Mouse (Mus musculus) embryonic facial prominence, embryonic 10.5 days (tissue): ENCODE results near the gene Rxrg. TPM values are rescaled to one million over a fixed set of nuclear protein-coding genes. Genes with fewer than 3 reads are reported as not detected.

ENCODE experiments used
- DNase-seq: peaks from one replicate; pipeline ENCODE4 v3.0.0-alpha.2; 2017; ENCODE audit warnings: low spot score
- H3K27ac ChIP-seq: fragments of 300-500 bp; sonication (generic); replicated peaks from 2 replicates; pipeline ENCODE4 v1.5.1; 2016; ENCODE audit warnings: mild to moderate bottlenecking
- H3K27me3 ChIP-seq: fragments of 300-500 bp; sonication (generic); replicated peaks from 2 replicates; pipeline ENCODE4 v1.6.1; 2016; ENCODE audit warnings: low read depth, mild to moderate bottlenecking; ENCODE audit not compliant: poor library complexity, severe bottlenecking
- H3K36me3 ChIP-seq: fragments of 300-500 bp; sonication (generic); replicated peaks from 2 replicates; pipeline ENCODE4 v1.6.1; 2016; ENCODE audit warnings: mild to moderate bottlenecking, moderate library complexity
- H3K4me1 ChIP-seq: fragments of 300-500 bp; sonication (generic); 2 replicates; pipeline ENCODE4 v1.6.1; 2016
- H3K4me3 ChIP-seq: fragments of 300-500 bp; sonication (generic); 2 replicates; pipeline ENCODE4 v1.5.1; 2016; ENCODE audit warnings: mild to moderate bottlenecking, moderate library complexity
- H3K9me3 ChIP-seq: fragments of 300-500 bp; sonication (generic); 2 replicates; pipeline ENCODE4 v1.6.1; 2016; ENCODE audit warnings: mild to moderate bottlenecking
- WGBS: fragments of 180-500 bp; shearing (Covaris S2); methylation state at CpG from one replicate; pipeline ENCODE4 v1.1.7; 2016; 5-methylcytosine and 5-hydroxymethylcytosine counted together
- polyA plus RNA-seq: library from polyadenylated mRNA; unstranded; fragments of >200 nt; fragmentation: Nextera tagmentation; extraction: Ambion mirVana; gene quantifications from 2 replicates; pipeline ENCODE4 v1.2.1, GENCODE M21; 2016

Rxrg gene
- polyA plus RNA-seq, 1 experiment from 2014 or later = 3.6 TPM

GRCm38 (mm10) chr1:167617131-167617530 lies 18.9 kb downstream of the Rxrg start:
- H3K9me3 ChIP-seq = no peaks in the 10 kb centered on the region
- no peaks in the 10 kb centered on the region for H3K36me3 ChIP-seq

GRCm38 (mm10) chr1:167617995-167618489 lies 19.9 kb downstream of the Rxrg start:
- no peaks in the 10 kb centered on the region for H3K9me3 ChIP-seq
- WGBS = 71% methylated on average over 18 of the region's 18 CpGs
- no peak for DNase-seq
- no peaks in the 10 kb centered on the region for H3K36me3 ChIP-seq
- H3K27ac ChIP-seq = no peak overlapping the region
- no peak overlapping the region for H3K4me3 ChIP-seq
- peaks cover 12% of the 10 kb centered on the region for H3K4me1 ChIP-seq
- H3K27me3 ChIP-seq = no peaks in the 10 kb centered on the region; the same call in 1 of the 2 replicates

More at GRCm38 (mm10) chr1:167617131-167617530, 18.9 kb downstream of the Rxrg start:
- H3K4me1 ChIP-seq = peaks cover 12% of the 10 kb centered on the region
- no peak overlapping the region for H3K27ac ChIP-seq
- no peak overlapping the region for H3K4me3 ChIP-seq
- WGBS = 83% methylated on average over 14 of the region's 14 CpGs
- DNase-seq = no peak
- H3K27me3 ChIP-seq = no peaks in the 10 kb centered on the region

GRCm38 (mm10) chr1:167620206-167620795 lies 22.1 kb downstream of the Rxrg start:
- no peaks in the 10 kb centered on the region for H3K9me3 ChIP-seq
- no peaks in the 10 kb centered on the region; the same call in 1 of the 2 replicates for H3K27me3 ChIP-seq
- peaks cover 12% of the 10 kb centered on the region for H3K4me1 ChIP-seq
- H3K27ac ChIP-seq = no peak overlapping the region
- no peaks in the 10 kb centered on the region for H3K36me3 ChIP-seq
- WGBS = 65% methylated on average over 15 of the region's 15 CpGs
- peak; percentile 35 for DNase-seq
- H3K4me3 ChIP-seq = no peak overlapping the region

GRCm38 (mm10) chr1:167625098-167625497 lies 26.9 kb downstream of the Rxrg start:
- 87% methylated on average over 3 of the region's 3 CpGs for WGBS

GRCm38 (mm10) chr1:167631765-167632164 lies 33.6 kb downstream of the Rxrg start:
- H3K4me1 ChIP-seq = no peaks in the 10 kb centered on the region
- no peaks in the 10 kb centered on the region for H3K9me3 ChIP-seq
- H3K4me3 ChIP-seq = no peak overlapping the region
- no peak for DNase-seq
- H3K27ac ChIP-seq = no peak overlapping the region
- WGBS = 93% methylated on average over 6 of the region's 6 CpGs
- no peaks in the 10 kb centered on the region for H3K36me3 ChIP-seq
- peaks cover 11% of the 10 kb centered on the region; the same call in 1 of the 2 replicates for H3K27me3 ChIP-seq

More at GRCm38 (mm10) chr1:167625098-167625497, 26.9 kb downstream of the Rxrg start:
- Histone ChIP-seq H3K4me3 (no peak overlapping the region), H3K9me3 (no peaks in the 10 kb centered on the region), H3K27ac (no peak overlapping the region), H3K4me1 (peaks cover 6% of the 10 kb centered on the region; the same call in 1 of the 2 replicates), H3K36me3 (no peaks in the 10 kb centered on the region), H3K27me3 (no peaks in the 10 kb centered on the region; the same call in 1 of the 2 replicates)
- DNase-seq = no peak

GRCm38 (mm10) chr1:167635702-167636101 lies 37.5 kb downstream of the Rxrg start:
- H3K4me3 ChIP-seq = no peak overlapping the region
- no peak overlapping the region for H3K27ac ChIP-seq
- H3K4me1 ChIP-seq = no peaks in the 10 kb centered on the region
- no peaks in the 10 kb centered on the region for H3K9me3 ChIP-seq
- H3K27me3 ChIP-seq = peaks cover 28% of the 10 kb centered on the region; the same call in 1 of the 2 replicates
- WGBS = 60% methylated on average over 12 of the region's 12 CpGs
- no peaks in the 10 kb centered on the region for H3K36me3 ChIP-seq
- no peak for DNase-seq

- H3K9me3 ChIP-seq = no peaks in the 10 kb centered on the region
- H3K4me1 ChIP-seq = no peaks in the 10 kb centered on the region
- peaks cover 28% of the 10 kb centered on the region for H3K27me3 ChIP-seq
- H3K4me3 ChIP-seq = no peak overlapping the region
- no peak overlapping the region for H3K27ac ChIP-seq
- 15% methylated on average over 3 of the region's 3 CpGs for WGBS
- DNase-seq = peak; percentile 69
- no peaks in the 10 kb centered on the region for H3K36me3 ChIP-seq
Observed at GRCm38 (mm10) chr1:167636948-167637347, 38.8 kb downstream of the Rxrg start.

GRCm38 (mm10) chr1:167638053-167638452 lies 39.9 kb downstream of the Rxrg start:
- Histone ChIP-seq H3K4me1 (no peaks in the 10 kb centered on the region), H3K36me3 (no peaks in the 10 kb centered on the region), H3K27ac (no peak overlapping the region), H3K27me3 (peaks cover 32% of the 10 kb centered on the region), H3K4me3 (no peak overlapping the region), H3K9me3 (no peaks in the 10 kb centered on the region)
- DNase-seq = peak; percentile 62
- WGBS = 27% methylated on average over 13 of the region's 13 CpGs

GRCm38 (mm10) chr1:167638901-167639300 lies 40.7 kb downstream of the Rxrg start:
- no peaks in the 10 kb centered on the region for H3K36me3 ChIP-seq
- H3K9me3 ChIP-seq = no peaks in the 10 kb centered on the region
- no peak for DNase-seq
- H3K4me1 ChIP-seq = no peaks in the 10 kb centered on the region
- no peak overlapping the region for H3K4me3 ChIP-seq
- H3K27ac ChIP-seq = no peak overlapping the region
- H3K27me3 ChIP-seq = peaks cover 40% of the 10 kb centered on the region
- 84% methylated on average over 9 of the region's 9 CpGs for WGBS

- peaks cover 26% of the 10 kb centered on the region for H3K27me3 ChIP-seq
- peak; percentile 88 for DNase-seq
- peaks cover 19% of the 10 kb centered on the region for H3K4me1 ChIP-seq
- WGBS = 17% methylated on average over 16 of the region's 16 CpGs
- H3K36me3 ChIP-seq = no peaks in the 10 kb centered on the region
- H3K4me3 ChIP-seq = no peak overlapping the region
- H3K9me3 ChIP-seq = no peaks in the 10 kb centered on the region
- H3K27ac ChIP-seq = no peak overlapping the region
Observed at GRCm38 (mm10) chr1:167644866-167645537, 46.8 kb downstream of the Rxrg start.

GRCm38 (mm10) chr1:167648670-167649069 lies 50.5 kb downstream of the Rxrg start:
- Histone ChIP-seq H3K36me3 (no peaks in the 10 kb centered on the region), H3K27me3 (peaks cover 16% of the 10 kb centered on the region), H3K27ac (no peak overlapping the region)

GRCm38 (mm10) chr1:167649122-167649633 lies 51.0 kb downstream of the Rxrg start:
- Histone ChIP-seq H3K27me3 (peaks cover 11% of the 10 kb centered on the region), H3K36me3 (no peaks in the 10 kb centered on the region), H3K4me3 (no peak overlapping the region), H3K9me3 (no peaks in the 10 kb centered on the region), H3K4me1 (peaks cover 19% of the 10 kb centered on the region), H3K27ac (no peak overlapping the region)
- DNase-seq = no peak
- 76% methylated on average over 11 of the region's 11 CpGs for WGBS

More at GRCm38 (mm10) chr1:167648670-167649069, 50.5 kb downstream of the Rxrg start:
- Histone ChIP-seq H3K4me3 (no peak overlapping the region), H3K4me1 (peaks cover 19% of the 10 kb centered on the region), H3K9me3 (no peaks in the 10 kb centered on the region)
- peak; percentile 36 for DNase-seq
- WGBS = 68% methylated on average over 3 of the region's 3 CpGs
